Mouse (Mus musculus): ENCODE results near the gene Elf1. TPM values are rescaled to one million over a fixed set of nuclear protein-coding genes. Genes with fewer than 3 reads are reported as not detected.

Elf1 gene
- total RNA-seq, 1 experiment from 2014 or later: 169 TPM

- ATAC-seq (replicated peaks; ENCODE audit: insufficient number of reproducible peaks, low FRiP score, low TSS enrichment, poor library complexity, severe bottlenecking): no peak
Measured at GRCm38 (mm10) chr14:79486993-79487731, 6.2 kb downstream of the Elf1 start.

GRCm38 (mm10) chr14:79488531-79488930, 7.5 kb downstream of the Elf1 start:
- no peak for ATAC-seq (replicated peaks; ENCODE audit: insufficient number of reproducible peaks, low FRiP score, low TSS enrichment, poor library complexity, severe bottlenecking)

- no peak for ATAC-seq (replicated peaks; ENCODE audit: insufficient number of reproducible peaks, low FRiP score, low TSS enrichment, poor library complexity, severe bottlenecking)
Measured at GRCm38 (mm10) chr14:79489150-79489549, 8.2 kb downstream of the Elf1 start.

GRCm38 (mm10) chr14:79490246-79490645, 9.3 kb downstream of the Elf1 start:
- ATAC-seq (replicated peaks; ENCODE audit: insufficient number of reproducible peaks, low FRiP score, low TSS enrichment, poor library complexity, severe bottlenecking): no peak

GRCm38 (mm10) chr14:79494349-79494748, 13.4 kb downstream of the Elf1 start:
- ATAC-seq (replicated peaks; ENCODE audit: insufficient number of reproducible peaks, low FRiP score, low TSS enrichment, poor library complexity, severe bottlenecking): no peak

- ATAC-seq (replicated peaks; ENCODE audit: insufficient number of reproducible peaks, low FRiP score, low TSS enrichment, poor library complexity, severe bottlenecking): no peak
Measured at GRCm38 (mm10) chr14:79499326-79499725, 18.3 kb downstream of the Elf1 start.

GRCm38 (mm10) chr14:79500756-79501155, 19.8 kb downstream of the Elf1 start:
- no peak for ATAC-seq (replicated peaks; ENCODE audit: insufficient number of reproducible peaks, low FRiP score, low TSS enrichment, poor library complexity, severe bottlenecking)

- ATAC-seq (replicated peaks; ENCODE audit: insufficient number of reproducible peaks, low FRiP score, low TSS enrichment, poor library complexity, severe bottlenecking): no peak
Measured at GRCm38 (mm10) chr14:79503371-79504075, 22.5 kb downstream of the Elf1 start.

- ATAC-seq (replicated peaks; ENCODE audit: insufficient number of reproducible peaks, low FRiP score, low TSS enrichment, poor library complexity, severe bottlenecking): no peak
Measured at GRCm38 (mm10) chr14:79504246-79505006, 23.4 kb downstream of the Elf1 start.

- no peak for ATAC-seq (replicated peaks; ENCODE audit: insufficient number of reproducible peaks, low FRiP score, low TSS enrichment, poor library complexity, severe bottlenecking)
Measured at GRCm38 (mm10) chr14:79506207-79506606, 25.2 kb downstream of the Elf1 start.

- no peak for ATAC-seq (replicated peaks; ENCODE audit: insufficient number of reproducible peaks, low FRiP score, low TSS enrichment, poor library complexity, severe bottlenecking)
Measured at GRCm38 (mm10) chr14:79507846-79508245, 26.9 kb downstream of the Elf1 start.

- ATAC-seq (replicated peaks; ENCODE audit: insufficient number of reproducible peaks, low FRiP score, low TSS enrichment, poor library complexity, severe bottlenecking): no peak
Measured at GRCm38 (mm10) chr14:79508662-79509305, 27.8 kb downstream of the Elf1 start.

- no peak for ATAC-seq (replicated peaks; ENCODE audit: insufficient number of reproducible peaks, low FRiP score, low TSS enrichment, poor library complexity, severe bottlenecking)
Measured at GRCm38 (mm10) chr14:79511521-79511920, 30.5 kb downstream of the Elf1 start.

GRCm38 (mm10) chr14:79513951-79514350, 33.0 kb downstream of the Elf1 start:
- no peak for ATAC-seq (replicated peaks; ENCODE audit: insufficient number of reproducible peaks, low FRiP score, low TSS enrichment, poor library complexity, severe bottlenecking)

GRCm38 (mm10) chr14:79515100-79515499, 34.1 kb downstream of the Elf1 start:
- ATAC-seq (replicated peaks; ENCODE audit: insufficient number of reproducible peaks, low FRiP score, low TSS enrichment, poor library complexity, severe bottlenecking): no peak

- ATAC-seq (replicated peaks; ENCODE audit: insufficient number of reproducible peaks, low FRiP score, low TSS enrichment, poor library complexity, severe bottlenecking): peak; percentile 86
Measured at GRCm38 (mm10) chr14:79515511-79516242, 34.7 kb downstream of the Elf1 start.

- ATAC-seq (replicated peaks; ENCODE audit: insufficient number of reproducible peaks, low FRiP score, low TSS enrichment, poor library complexity, severe bottlenecking): no peak
Measured at GRCm38 (mm10) chr14:79516243-79516610, 35.2 kb downstream of the Elf1 start.

GRCm38 (mm10) chr14:79516751-79517150, 35.8 kb downstream of the Elf1 start:
- no peak for ATAC-seq (replicated peaks; ENCODE audit: insufficient number of reproducible peaks, low FRiP score, low TSS enrichment, poor library complexity, severe bottlenecking)

All from monocyte, adult 5-6 weeks (primary cell).